17 mouse cellular contexts compared by ENCODE assay signal in the genomic region with DNA sequence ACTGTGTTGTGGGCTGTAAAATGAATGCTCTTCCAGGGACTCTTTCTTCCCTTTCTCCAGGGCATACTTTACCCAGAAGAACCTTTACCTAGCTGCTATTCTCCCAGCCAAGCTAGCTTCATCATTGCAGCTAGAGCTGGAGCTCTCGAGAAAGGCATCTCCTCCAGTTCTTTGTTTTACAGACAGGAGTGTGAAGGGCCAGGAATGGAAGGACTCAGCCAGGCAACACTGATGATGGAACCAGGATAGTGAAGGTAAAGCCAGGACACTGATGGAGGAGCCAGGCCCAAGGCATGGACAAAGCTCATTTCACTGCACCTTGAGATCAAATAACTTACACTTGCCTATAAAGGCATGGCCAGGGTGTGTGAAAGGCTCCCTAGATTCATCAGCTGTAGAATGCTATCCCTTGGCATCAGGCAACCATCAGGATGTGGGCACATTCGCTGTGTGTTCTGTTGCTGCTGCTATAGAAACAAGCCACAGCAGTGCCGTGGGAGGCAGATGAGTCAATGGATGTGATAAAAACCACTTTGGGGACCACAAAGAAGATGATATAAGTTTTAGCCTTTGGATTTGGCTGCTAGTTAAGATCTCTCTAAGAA.
DNase-seq lines count a peak whose midpoint lies in the region; ATAC-seq and TF ChIP-seq lines count a peak whose summit lies in the region.
"Had no signal": no experiment of that assay in that cellular context is flagged by ENCODE, and none has a peak within 500 bp of the region (broad histone marks: within the 10 kb centered on the region; RNA-seq: fewer than 3 reads in every experiment).

No protein-coding gene starts in this region.

- H3K4me1 ChIP-seq in heart, embryonic 10.5 days = no peaks in the 10 kb centered on the region
- 0 out of 2 replicates have a peak, but pooled peaks cover 2% of the 10 kb centered on the region for H3K4me1 ChIP-seq in midbrain, postnatal 0 days (ENCODE audit: insufficient read depth, low read length)
- H3K4me1 ChIP-seq in cerebellum, adult 2 months (ENCODE audit: control insufficient read depth, insufficient read depth, low read length) = no peaks in the 10 kb centered on the region
- H3K4me1 ChIP-seq: liver, embryonic 12.5 days; stomach, embryonic 15.5 days had no signal

- H3K27ac ChIP-seq in heart, embryonic 10.5 days = no peak overlapping the region
- H3K27ac ChIP-seq in midbrain, postnatal 0 days (ENCODE audit: low read depth, low read length) = no peak overlapping the region
- no peak overlapping the region for H3K27ac ChIP-seq in cerebellum, adult 2 months (ENCODE audit: insufficient read depth, low read length)
- H3K27ac ChIP-seq: embryonic facial prominence, embryonic 12.5 days; liver, embryonic 12.5 days; stomach, embryonic 15.5 days had no signal

- H3K27me3 ChIP-seq in heart, embryonic 10.5 days (ENCODE audit: insufficient read depth, poor library complexity, severe bottlenecking) = no peaks in the 10 kb centered on the region
- no peaks in the 10 kb centered on the region for H3K27me3 ChIP-seq in midbrain, postnatal 0 days (ENCODE audit: insufficient read depth, low read length)
- H3K27me3 ChIP-seq in cerebellum, adult 2 months (ENCODE audit: control insufficient read depth, insufficient read depth, low read length) = no peaks in the 10 kb centered on the region
- H3K27me3 ChIP-seq: embryonic facial prominence, embryonic 12.5 days; liver, embryonic 12.5 days; stomach, embryonic 15.5 days had no signal

- ATAC-seq in midbrain, postnatal 0 days (ENCODE audit: low FRiP score) = no peak
- ATAC-seq: liver, embryonic 12.5 days had no signal

- TF ChIP-seq POLR2A in cerebellum, adult 2 months (IDR thresholded peaks at IDR 0.05; ENCODE audit: borderline replicate concordance, insufficient read depth, low read length) = no peak

- peak; percentile 66 for DNase-seq in heart, embryonic 10.5 days (ENCODE audit: low spot score)
- no peak for DNase-seq in heart, adult 11 months
- peak; percentile 67 for DNase-seq in layer of hippocampus, adult 11-12 months (ENCODE audit: low spot score)
- DNase-seq in layer of hippocampus, postnatal 36 days = peak; percentile 55 to 59
- DNase-seq in right cerebral cortex, postnatal 14 days = peak; percentile 42
- no peak for DNase-seq in midbrain, postnatal 0 days (ENCODE audit: low spot score)
- DNase-seq in ovary, adult 18-20 months (ENCODE audit: low spot score) = no peak
- DNase-seq in cerebellum, adult 2 months = no peak
- DNase-seq: adrenal gland, postnatal 36 days; cerebellum, postnatal 36 days; kidney, adult 9 months; thymus, postnatal 36 days had no signal

- no peak overlapping the region for H3K4me3 ChIP-seq in heart, embryonic 10.5 days
- no peak overlapping the region for H3K4me3 ChIP-seq in midbrain, postnatal 0 days (ENCODE audit: low read depth, low read length)
- H3K4me3 ChIP-seq in cerebellum, adult 2 months (replicated peaks; ENCODE audit: insufficient read depth, low read depth, low read length) = no peak overlapping the region
- H3K4me3 ChIP-seq: embryonic facial prominence, embryonic 12.5 days; liver, embryonic 12.5 days; myocyte; stomach, embryonic 15.5 days had no signal

- no peaks in the 10 kb centered on the region for H3K36me3 ChIP-seq in heart, embryonic 10.5 days
- H3K36me3 ChIP-seq in midbrain, postnatal 0 days (ENCODE audit: insufficient read depth, low read length) = no peaks in the 10 kb centered on the region
- H3K36me3 ChIP-seq: embryonic facial prominence, embryonic 12.5 days; liver, embryonic 12.5 days; stomach, embryonic 15.5 days had no signal

- no peaks in the 10 kb centered on the region for H3K9me3 ChIP-seq in heart, embryonic 10.5 days
- H3K9me3 ChIP-seq in midbrain, postnatal 0 days (ENCODE audit: low read length) = no peaks in the 10 kb centered on the region
- H3K9me3 ChIP-seq: embryonic facial prominence, embryonic 12.5 days; liver, embryonic 12.5 days; stomach, embryonic 15.5 days had no signal

- WGBS in heart, embryonic 10.5 days = 75% methylated on average over 3 of the region's 3 CpGs
- 86% methylated on average over 3 of the region's 3 CpGs for WGBS in midbrain, postnatal 0 days
- WGBS in cerebellum, adult 2 months = 95% methylated on average over 3 of the region's 3 CpGs

- H3K4me2 ChIP-seq in midbrain, postnatal 0 days (ENCODE audit: low read depth, low read length, poor library complexity, severe bottlenecking) = no peak overlapping the region
- H3K4me2 ChIP-seq: embryonic facial prominence, embryonic 12.5 days; liver, embryonic 12.5 days; midbrain, embryonic 11.5 days; stomach, embryonic 15.5 days had no signal

- H3K9ac ChIP-seq in midbrain, postnatal 0 days (replicated peaks; ENCODE audit: low read length, poor library complexity, severe bottlenecking) = no peak overlapping the region
- H3K9ac ChIP-seq: embryonic facial prominence, embryonic 12.5 days; liver, embryonic 12.5 days; stomach, embryonic 15.5 days had no signal

- TF ChIP-seq CTCF in midbrain, postnatal 0 days (IDR thresholded peaks at IDR 0.05) = no peak
- no peak for TF ChIP-seq CTCF in cerebellum, adult 2 months (IDR thresholded peaks at IDR 0.05; ENCODE audit: borderline replicate concordance, insufficient read depth, low read depth, low read length)

Comparison
In these comparisons a context has a peak if more than half of its experiments do, and no peak if none do; other contexts are left out.
1. DNase-seq: peak in heart, embryonic 10.5 days (single experiment), layer of hippocampus, adult 11-12 months (single experiment), layer of hippocampus, postnatal 36 days (2 of 2) and right cerebral cortex, postnatal 14 days (single experiment); none in heart, adult 11 months (single experiment), midbrain, postnatal 0 days (single experiment), ovary, adult 18-20 months (single experiment) and cerebellum, adult 2 months (0 of 2).